Mouse (Mus musculus) left cerebral cortex, adult 2 months (tissue): ENCODE data around the gene Ybx2. TPM values are rescaled to one million over a fixed set of nuclear protein-coding genes. Genes with fewer than 3 reads are reported as not detected.
A peak's percentile ranks its signal among the peaks of the same experiment; 100 is the strongest.
"Not testable (repeated sequence)": the region's sequence is repeated elsewhere in the genome, so short reads cannot be mapped to it uniquely, and the experiment has no call there.

ENCODE experiments used
- DNase-seq, 2 experiments: peaks; one replicate each; pipeline ENCODE4 v3.0.0; 2021 to 2022; ENCODE audit warnings: low spot score in 2 of 2, mixed read lengths in 1 of 2; ENCODE audit errors: extremely low spot score in 1 of 2
- H3K27ac ChIP-seq: fragments of 200-600 bp; 2 replicates; pipeline ENCODE4 v1.8.1; 2022
- H3K4me3 ChIP-seq: fragments of 200-600 bp; 2 replicates; pipeline ENCODE4 v1.8.1; 2022
- CTCF ChIP-seq: fragments of 200-600 bp; IDR thresholded peaks from 2 replicates; pipeline ENCODE4 v1.8.1; 2022; ENCODE audit warnings: antibody characterized with exemption, mild to moderate bottlenecking, moderate library complexity
- intact Hi-C: fragments of 180-260 bp; cut with DNase I; formaldehyde crosslinking; loops from one replicate; pipeline ENCODE4 v1.15.1; 2025
- total RNA-seq, 2 experiments: library from RNA; stranded (reverse); gene quantifications; 2 replicates each; pipeline ENCODE4 v1.2.3; 2021

Gene Ybx2
- total RNA-seq, 2 experiments from 2014 or later: 9.9 to 10.0 TPM

DNA sequence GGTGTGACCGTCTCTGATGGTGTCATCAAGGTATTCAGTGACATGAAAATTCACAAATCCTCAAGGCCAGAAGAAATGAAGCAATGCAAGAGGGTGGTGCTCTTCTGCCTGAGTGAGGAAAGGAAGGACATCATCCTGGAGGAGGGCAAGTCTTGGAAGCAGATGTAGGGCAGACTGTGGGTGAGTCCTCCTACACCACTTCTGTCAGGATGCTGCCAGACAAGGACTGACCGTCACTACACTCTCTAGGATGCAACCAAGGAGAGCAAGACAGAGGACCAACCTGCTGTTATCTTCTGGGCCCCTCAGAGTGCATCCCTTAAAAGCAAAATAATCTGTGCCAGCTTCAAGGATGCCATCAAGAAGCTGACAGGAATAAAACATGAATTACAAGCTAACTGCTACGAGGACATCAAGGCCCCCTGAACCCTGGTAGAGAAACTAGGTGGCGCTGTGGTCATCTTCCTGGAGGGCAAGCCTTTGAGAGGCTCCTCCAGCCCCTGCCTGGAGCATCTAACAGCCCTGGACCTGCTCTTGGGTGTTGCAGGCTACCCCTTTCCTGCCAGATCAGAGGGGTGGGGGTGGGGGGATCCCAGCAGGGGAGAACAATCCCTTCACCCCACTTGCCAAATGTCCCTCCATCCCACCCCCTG lies 15.3 kb downstream of the Ybx2 start:
- Histone ChIP-seq H3K27ac (no peak overlapping the region), H3K4me3 (no peak overlapping the region)
- DNase-seq: no peak
- TF ChIP-seq CTCF: peak; percentile 13
- intact Hi-C loops: no loop called here

DNA sequence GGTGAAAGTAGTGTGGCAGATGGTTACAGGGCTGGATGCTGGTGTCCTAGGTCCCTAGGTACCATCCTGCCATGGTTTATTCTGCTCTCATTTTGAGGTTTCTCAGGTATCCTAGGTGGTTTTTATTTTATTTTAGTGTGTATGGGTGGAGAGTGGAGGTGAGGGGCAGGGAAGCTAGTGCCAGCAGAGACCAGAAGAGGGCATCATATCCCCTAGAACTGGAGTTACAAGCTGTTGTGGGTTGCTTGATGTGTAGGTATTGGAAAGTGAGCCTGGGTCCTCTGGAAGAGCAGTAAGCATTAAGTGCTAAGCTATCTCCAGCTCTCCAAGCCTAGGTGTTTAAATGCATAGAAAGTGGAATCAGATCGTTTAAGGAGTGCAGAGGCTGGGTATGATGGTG lies 16.7 kb downstream of the Ybx2 start:
- intact Hi-C loops: no loop called here
- TF ChIP-seq CTCF: no peak; the same call in 1 of the 2 replicates

DNA sequence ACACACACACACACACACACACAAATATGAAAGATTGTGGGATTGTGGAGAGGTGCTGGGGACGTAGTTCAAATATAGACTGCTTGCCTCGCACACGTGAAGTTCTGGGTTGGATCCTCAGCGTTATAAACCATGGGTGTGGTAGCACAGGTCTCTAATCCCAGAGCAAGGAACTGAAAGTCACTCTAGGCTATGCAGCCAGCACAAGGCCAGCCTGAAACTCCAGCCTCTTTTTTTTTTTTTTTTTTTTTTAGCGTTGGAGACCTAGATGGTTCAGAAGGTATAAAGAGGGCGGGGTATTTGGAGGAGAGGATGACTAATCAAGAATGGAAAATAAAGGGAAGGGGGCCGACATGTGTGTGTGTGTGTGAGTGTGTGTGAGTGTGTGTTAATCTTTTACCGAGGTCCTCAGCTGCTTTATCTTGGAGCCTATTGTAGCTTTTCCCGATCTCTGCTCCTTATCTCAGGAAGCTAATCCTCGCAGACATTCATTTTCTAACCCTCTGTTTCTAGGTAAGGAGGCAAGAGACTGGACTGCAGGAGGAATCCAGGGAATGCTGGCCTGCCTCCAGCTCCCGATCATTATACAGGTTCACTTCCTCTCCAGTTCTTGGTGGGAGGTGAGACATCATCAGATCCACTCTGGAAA lies 17.8 kb downstream of the Ybx2 start:
- TF ChIP-seq CTCF: no peak
- DNase-seq: no peak
- intact Hi-C loops: no loop called here
- H3K27ac ChIP-seq: no peak overlapping the region
- no peak overlapping the region for H3K4me3 ChIP-seq

More for the DNA sequence above, 16.7 kb downstream of the Ybx2 start:
- DNase-seq: no peak
- Histone ChIP-seq H3K4me3 (no peak overlapping the region), H3K27ac (no peak overlapping the region)

DNA sequence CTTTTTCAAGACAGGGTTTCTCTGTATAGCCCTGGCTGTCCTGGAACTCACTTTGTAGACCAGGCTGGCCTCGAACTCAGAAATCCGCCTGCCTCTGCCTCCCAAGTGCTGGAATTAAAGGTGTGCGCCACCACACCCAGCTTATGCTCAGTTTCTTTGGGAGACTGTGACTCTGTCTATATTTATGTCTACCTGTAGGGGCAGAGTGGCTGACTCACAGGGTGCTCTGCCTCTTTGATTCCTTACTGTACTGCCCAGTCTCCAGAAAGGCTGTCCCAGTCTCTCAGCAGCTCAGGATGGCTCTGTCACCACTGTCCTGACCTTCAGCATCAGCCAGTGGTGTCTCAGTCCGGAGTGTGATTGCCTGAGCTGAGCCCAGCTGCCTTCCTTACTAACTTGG lies 20.0 kb downstream of the Ybx2 start:
- intact Hi-C loops, H3K27ac ChIP-seq, H3K4me3 ChIP-seq, DNase-seq: not testable (repeated sequence)

DNA sequence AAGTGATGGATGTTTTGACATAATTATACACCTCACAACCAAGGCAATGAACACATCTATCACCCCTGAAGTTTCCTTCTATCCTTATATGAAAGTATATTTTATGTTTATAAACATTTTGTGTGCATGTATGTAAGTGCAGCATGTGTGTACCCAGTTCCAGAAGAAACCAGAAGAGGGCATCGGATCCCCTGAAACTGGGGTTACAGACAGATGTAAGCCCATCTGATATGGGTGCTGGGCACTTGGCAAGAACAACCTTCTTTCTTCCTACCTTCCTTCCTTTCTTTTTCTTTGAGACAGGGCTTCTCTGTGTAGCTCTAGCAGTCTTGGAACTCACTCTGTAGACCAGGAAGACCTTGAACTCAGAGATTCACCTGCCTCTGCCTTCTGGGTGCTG lies 20.6 kb downstream of the Ybx2 start:
- Histone ChIP-seq H3K27ac (no peak overlapping the region), H3K4me3 (no peak overlapping the region)
- intact Hi-C loops: no loop called here
- TF ChIP-seq CTCF: no peak; the same call in 1 of the 2 replicates
- no peak for DNase-seq

DNA sequence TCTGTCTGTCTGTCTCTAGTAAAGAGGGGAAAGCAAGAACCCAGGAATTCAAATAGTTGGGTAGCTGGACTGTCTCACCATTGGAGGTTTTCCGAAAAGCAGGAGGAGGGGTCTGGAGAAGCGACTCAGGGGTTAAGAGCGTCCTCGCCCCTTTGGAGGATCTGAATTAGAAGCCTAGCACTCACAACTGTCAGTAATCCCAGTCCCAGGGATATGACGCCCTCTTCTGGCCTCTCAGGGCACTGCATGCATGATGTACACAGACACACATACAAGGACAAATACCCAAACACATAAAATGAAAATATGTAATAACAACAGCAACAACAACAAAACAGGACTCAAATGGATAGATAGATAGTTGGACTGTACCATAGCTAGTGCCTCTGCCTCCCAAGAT lies 25.0 kb downstream of the Ybx2 start:
- Histone ChIP-seq H3K4me3 (no peak overlapping the region), H3K27ac (no peak overlapping the region)
- peak; percentile 21 for TF ChIP-seq CTCF
- DNase-seq: no peak
- intact Hi-C loops: no loop called here

DNA sequence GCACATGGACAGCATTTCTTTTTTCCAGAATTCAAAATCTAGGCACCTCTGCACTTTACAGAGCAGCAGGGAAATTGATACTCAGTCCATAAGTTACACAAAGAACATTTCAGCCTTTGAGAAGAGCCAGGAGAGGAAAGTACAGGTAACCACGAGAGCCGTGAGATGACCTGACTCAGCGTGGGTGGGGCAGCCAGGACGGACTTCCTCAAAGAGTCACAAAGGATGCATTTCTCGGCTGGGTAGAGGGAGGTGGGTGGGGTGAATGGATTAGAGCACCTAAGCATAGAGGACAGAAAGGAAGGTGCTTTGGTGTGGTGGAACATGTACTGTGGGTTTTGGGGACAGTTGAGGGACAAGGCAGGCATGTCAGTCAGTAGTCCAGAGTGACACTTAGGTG lies 26.2 kb downstream of the Ybx2 start:
- intact Hi-C loops: no loop called here
- DNase-seq: no peak
- no peak overlapping the region for H3K4me3 ChIP-seq
- no peak for TF ChIP-seq CTCF
- no peak overlapping the region for H3K27ac ChIP-seq

DNA sequence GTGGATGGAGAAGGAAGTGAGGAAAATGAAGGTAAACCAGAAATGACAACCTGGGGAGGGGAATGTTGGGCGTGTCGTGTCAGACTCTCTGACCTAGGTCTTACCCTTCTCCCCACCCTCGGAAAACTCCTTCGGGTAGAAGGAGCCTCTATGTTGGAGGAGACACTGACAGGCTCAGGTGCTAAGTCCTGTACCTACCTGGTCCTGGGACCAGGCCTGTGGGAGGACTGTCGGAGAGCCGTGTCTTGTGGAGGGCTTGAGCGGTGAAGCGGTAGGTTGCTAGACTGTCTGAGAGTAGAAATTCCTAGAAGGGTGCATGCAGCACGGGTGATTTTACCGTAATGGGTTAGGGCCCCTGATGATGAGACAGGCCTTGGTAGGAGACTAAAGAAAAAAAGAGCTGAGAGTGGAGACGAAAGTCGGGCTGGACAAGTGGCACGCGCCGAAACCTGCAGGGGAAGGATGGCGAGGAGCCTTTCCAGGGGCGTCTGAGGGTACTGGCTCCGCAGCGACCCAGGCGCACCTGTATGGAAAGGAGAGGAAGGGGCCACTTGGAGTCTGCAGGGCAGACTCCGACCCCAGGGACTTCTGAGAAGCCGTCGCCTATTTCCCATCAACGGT lies 29.2 kb downstream of the Ybx2 start, which contains the start of gene Cldn7:
Gene Cldn7, plus strand, starts transcription at position 130 of the 621 bp plus-strand sequence.
- TF ChIP-seq CTCF: no peak
- DNase-seq: no peak
- intact Hi-C loops: no loop called here
- Histone ChIP-seq H3K27ac (no peak within 1 kb of the TSS), H3K4me3 (no peak within 1 kb of the TSS)

DNA sequence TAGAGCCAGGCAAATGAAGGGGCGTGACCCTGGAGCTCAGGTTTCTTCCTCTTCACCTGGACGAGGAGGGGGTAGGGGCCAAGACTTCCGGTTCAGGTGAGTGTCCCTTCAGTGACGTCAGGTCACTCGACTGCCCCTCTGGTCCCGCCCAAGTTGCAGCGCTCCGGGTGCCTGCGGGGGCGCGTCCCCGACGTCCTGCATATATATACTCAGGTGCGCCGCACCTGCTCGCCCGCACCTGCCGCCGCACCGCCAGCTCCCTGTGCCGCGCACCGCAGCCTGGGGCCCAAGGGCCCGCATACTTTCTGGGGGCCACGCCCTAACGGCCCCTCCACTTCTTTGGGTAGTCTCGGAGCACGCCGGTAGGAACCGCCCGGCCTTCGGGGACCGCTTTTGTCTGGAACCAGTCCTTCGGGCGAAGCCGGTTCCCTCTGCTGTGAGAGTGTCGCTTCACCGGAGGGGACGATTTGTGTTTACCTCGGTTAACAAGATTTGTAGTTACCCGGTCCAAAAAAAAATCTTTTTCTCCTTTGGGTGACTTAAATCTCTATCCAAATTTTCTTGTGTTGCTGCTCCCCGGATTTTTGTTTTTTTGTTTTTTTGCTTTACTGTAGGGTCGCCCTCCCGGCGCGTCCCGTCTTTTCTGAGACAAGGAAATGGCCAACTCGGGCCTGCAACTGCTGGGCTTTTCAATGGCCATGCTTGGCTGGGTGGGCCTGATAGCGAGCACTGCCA lies 29.8 kb downstream of the Ybx2 start:
- DNase-seq: no peak
- intact Hi-C loops: no loop called here
- Histone ChIP-seq H3K4me3 (no peak overlapping the region), H3K27ac (no peak overlapping the region)
- TF ChIP-seq CTCF: no peak

DNA sequence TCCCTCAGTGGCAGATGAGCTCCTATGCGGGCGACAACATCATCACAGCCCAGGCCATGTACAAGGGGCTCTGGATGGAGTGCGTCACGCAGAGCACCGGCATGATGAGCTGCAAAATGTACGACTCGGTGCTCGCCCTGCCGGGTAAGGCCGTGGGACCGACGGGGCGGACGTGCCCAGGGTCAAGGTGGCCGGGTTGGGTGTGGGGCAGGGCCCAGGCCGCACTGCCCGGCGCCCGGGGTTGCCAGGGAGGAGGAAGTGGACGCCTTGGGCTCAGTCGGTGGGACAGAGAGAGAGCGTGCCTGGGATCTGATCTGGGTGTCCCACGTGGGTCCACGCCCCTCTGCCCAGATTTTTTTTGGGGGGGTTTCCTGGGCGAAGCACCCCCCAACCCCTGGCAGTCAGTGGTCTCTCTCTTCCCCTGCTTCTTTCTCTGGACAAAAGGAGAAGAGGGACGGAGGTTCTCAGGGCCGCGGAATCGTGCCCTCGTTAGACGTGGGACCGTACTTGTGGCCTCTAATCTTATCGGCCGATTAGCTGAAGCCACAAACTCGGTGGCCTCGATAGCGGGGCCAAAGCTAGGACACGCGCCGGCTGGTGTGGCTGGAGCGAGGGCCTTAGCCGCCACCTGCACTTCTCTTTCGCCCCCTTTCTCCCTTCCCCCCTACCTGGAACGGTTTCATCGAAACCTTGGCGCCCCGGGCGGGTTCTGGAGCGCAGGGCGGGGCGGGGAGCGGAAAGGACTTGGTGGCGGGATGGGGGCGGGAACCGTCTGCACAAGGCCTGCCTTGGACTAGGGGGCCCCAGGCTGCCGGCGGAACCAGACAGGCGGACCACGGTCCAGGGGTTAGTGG lies 30.6 kb downstream of the Ybx2 start:
- DNase-seq: no peak
- intact Hi-C loops: no loop called here
- Histone ChIP-seq H3K27ac (no peak overlapping the region), H3K4me3 (peak overlapping the region; percentile 16; the same call in 1 of the 2 replicates)
- no peak for TF ChIP-seq CTCF

DNA sequence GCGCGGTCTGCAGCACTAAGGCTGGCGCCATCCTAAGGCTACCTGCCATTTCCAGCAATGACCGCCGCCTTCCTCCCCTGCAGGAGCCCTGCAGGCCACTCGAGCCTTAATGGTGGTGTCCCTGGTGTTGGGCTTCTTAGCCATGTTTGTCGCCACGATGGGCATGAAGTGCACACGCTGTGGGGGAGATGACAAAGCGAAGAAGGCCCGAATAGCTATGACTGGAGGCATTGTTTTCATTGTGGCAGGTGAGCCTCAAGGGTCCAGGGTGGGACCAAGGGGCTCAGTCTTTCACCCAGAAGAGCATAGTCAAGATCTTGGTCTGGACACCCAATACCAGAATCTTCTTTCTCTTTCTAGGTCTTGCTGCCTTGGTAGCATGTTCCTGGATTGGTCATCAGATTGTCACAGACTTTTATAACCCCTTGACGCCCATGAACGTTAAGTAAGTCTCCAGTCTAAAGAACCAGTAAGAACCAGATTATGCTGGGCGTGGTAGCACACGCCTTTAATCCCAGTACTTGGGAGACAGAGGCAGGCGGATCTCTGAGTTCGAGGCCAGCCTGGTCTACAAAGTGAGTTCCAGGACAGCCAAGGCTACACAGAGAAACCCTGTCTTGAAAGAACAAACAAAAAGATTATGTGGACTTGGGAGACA lies 31.4 kb downstream of the Ybx2 start:
- Histone ChIP-seq H3K27ac (no peak overlapping the region), H3K4me3 (no peak overlapping the region)
- intact Hi-C loops: no loop called here
- no peak for DNase-seq
- TF ChIP-seq CTCF: no peak
